Mouse (Mus musculus): ENCODE measurements around the gene Fance.

- TF ChIP-seq CTCF (IDR thresholded peaks at IDR 0.05; ENCODE audit: borderline replicate concordance, control insufficient read depth, extremely low read depth, insufficient read depth, low read length, poor library complexity) (no peak), POLR2A (IDR thresholded peaks at IDR 0.05; ENCODE audit: control insufficient read depth, extremely low read depth, insufficient read depth, low read length, poor library complexity) (no peak)
Measured at GRCm38 (mm10) chr17:28311366-28312132, 1.8 kb upstream of the Fance start.

All from thymus, adult 2 months (tissue).